Mouse (Mus musculus): Measurements from ENCODE around the gene Rerg. TPM values are rescaled to one million over a fixed set of nuclear protein-coding genes. Genes with fewer than 3 reads are reported as not detected.

Gene Rerg
- total RNA-seq, 2 experiments from 2014 or later, result 42.1 to 47.8 TPM

DNA sequence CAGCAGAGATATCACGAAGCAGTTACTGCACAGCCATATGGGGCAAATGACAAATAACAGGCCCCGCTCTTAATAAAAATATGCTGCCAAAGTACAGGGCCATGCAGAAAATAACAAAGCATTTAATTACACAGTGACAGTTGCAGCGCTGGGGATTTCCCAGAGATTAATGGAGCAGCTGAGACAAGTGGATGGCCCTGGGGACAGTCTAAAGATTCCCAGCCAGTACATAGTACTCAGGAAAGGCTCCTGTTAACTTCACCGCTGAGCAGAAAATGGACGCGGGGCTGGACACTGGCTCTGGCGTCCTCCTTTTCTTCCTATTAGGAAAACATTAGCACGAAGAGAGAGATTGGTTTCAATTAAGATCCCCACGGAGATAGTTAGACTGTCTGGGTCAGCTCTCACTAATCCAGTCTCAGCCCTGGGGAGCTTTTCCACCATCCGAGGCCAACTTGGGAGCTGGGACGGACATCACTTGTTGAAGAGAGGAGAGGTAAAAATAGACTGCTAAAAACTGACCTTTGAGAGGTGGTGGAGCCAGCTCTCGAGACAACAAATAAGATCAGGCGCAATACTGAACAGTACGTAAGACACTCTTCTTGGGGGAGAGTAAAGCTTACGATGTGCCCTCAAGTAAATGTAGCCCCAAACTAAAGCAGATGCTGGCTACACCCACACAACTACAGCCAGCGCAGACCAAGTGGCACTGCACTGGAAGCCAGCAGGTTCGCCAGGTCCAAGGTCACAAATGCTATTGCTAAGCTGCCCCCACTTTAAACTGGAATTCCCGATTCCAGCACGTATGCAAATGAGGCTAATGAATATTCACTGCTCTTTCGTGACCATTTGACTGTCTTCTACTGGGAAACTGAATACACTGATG lies 34.5 kb downstream of the Rerg start:
- DNase-seq (ENCODE audit: low spot score in 2 of 2), result peak in 1 of 2 experiments; percentile 73

- no peak for DNase-seq (ENCODE audit: low spot score in 2 of 2)
Observed at GRCm38 (mm10) chr6:137131794-137132193, 38.5 kb downstream of the Rerg start.

GRCm38 (mm10) chr6:137131349-137131748 lies 38.9 kb downstream of the Rerg start:
- DNase-seq (ENCODE audit: low spot score in 2 of 2), result no peak

DNA sequence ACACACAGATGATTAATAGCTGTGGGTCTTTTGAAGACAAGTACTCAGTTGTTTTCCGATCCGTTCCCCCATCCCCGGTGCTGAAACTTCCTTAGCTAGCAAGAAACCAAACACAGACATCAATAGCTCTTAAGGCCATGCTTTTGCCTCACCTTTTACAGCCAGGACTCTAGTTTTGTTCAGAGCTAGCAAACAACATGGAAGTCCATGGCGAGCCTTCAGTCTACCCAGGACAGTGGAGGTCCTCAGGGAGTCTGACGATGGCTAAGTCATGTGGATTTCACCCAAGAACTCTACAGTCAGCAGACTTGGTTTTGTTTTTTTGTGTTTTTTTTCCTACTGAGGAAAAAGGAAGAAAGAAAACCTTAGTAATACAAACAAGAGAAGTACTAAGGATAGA lies 43.4 kb downstream of the Rerg start:
- DNase-seq (ENCODE audit: low spot score in 2 of 2), result no peak

DNA sequence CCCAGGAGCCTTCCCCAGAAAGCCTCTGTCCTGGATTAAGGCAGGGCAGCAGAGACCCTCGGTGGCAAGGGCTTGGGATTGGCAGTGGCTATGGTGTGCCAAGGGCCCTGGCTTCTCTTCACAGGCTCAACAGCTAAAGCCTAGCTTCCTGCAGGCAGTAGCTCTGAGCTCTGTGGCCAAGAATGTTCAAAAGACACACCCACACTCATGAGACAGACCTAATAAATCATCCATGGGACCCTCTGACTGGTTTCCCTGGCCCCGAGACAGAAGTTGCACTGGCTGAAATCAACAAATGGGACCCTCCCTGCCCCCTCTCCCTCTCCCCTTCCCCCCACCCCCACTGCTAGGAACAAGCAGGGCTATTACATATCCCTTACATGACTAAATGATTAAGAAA lies 44.1 kb downstream of the Rerg start:
- no peak for DNase-seq (ENCODE audit: low spot score in 2 of 2)

GRCm38 (mm10) chr6:137125433-137125832 lies 44.9 kb downstream of the Rerg start:
- DNase-seq (ENCODE audit: low spot score in 2 of 2), result no peak

- DNase-seq (ENCODE audit: low spot score in 2 of 2), result no peak
Observed at GRCm38 (mm10) chr6:137125006-137125405, 45.3 kb downstream of the Rerg start.

- no peak for DNase-seq (ENCODE audit: low spot score in 2 of 2)
Observed at GRCm38 (mm10) chr6:137116849-137117473, 53.3 kb downstream of the Rerg start.

- DNase-seq (ENCODE audit: low spot score in 2 of 2), result no peak
Observed at GRCm38 (mm10) chr6:137114859-137115258, 55.4 kb downstream of the Rerg start.

GRCm38 (mm10) chr6:137111266-137111813 lies 59.0 kb downstream of the Rerg start:
- peak; percentile 61 to 69 for DNase-seq (ENCODE audit: low spot score in 2 of 2)

- DNase-seq (ENCODE audit: low spot score in 2 of 2), result no peak
Observed at GRCm38 (mm10) chr6:137110778-137111174, 59.5 kb downstream of the Rerg start.

- DNase-seq (ENCODE audit: low spot score in 2 of 2), result peak in 1 of 2 experiments; percentile 33
Observed at GRCm38 (mm10) chr6:137109811-137110777, 60.2 kb downstream of the Rerg start.

GRCm38 (mm10) chr6:137105285-137105684 lies 65.0 kb downstream of the Rerg start:
- no peak for DNase-seq (ENCODE audit: low spot score in 2 of 2)

GRCm38 (mm10) chr6:137102662-137103179 lies 67.6 kb downstream of the Rerg start:
- no peak for DNase-seq (ENCODE audit: low spot score in 2 of 2)

GRCm38 (mm10) chr6:137101886-137102661 lies 68.2 kb downstream of the Rerg start:
- DNase-seq (ENCODE audit: low spot score in 2 of 2), result peak in 1 of 2 experiments; percentile 53

- DNase-seq (ENCODE audit: low spot score in 2 of 2), result no peak
Observed at GRCm38 (mm10) chr6:137100259-137100658, 70.0 kb downstream of the Rerg start.

GRCm38 (mm10) chr6:137098232-137099191 lies 71.8 kb downstream of the Rerg start:
- peak in 1 of 2 experiments; percentile 69 for DNase-seq (ENCODE audit: low spot score in 2 of 2)

- no peak for DNase-seq (ENCODE audit: low spot score in 2 of 2)
Observed at GRCm38 (mm10) chr6:137094475-137094874, 75.8 kb downstream of the Rerg start.

DNA sequence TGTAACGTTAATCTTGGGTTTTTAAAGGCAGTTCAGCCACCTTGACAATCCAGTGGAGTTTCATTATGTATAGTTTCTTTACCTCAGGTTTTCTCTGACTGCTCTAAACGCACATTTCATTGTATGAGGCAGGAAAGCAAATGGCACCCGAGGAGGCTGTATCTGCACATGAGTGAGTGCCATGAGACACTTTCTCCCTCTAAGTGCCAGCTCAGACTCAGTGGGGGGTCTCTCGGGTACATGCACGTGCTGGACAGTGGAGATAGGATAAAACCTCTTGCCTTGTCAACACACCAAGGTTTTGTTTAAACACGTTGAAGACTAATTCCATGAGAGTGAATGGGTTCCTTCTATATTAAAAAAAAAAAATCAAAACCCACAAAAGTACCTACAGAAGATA lies 81.8 kb downstream of the Rerg start:
- peak in 1 of 2 experiments; percentile 4 for DNase-seq (ENCODE audit: low spot score in 2 of 2)
